Mouse (Mus musculus) CH12.LX (cell line): ENCODE measurements around the gene Trappc2. TPM values are rescaled to one million over a fixed set of nuclear protein-coding genes. Genes with fewer than 3 reads are reported as not detected.

Experiments used
- DNase-seq: peaks from one replicate; pipeline ENCODE4 v3.0.0-alpha.2; 2013; ENCODE audit errors: extremely low read depth
- H3K27ac ChIP-seq: 2 replicates; pipeline ENCODE4 v1.5.1; 2012; ENCODE audit warnings: low read depth, mild to moderate bottlenecking, control low read depth, moderate library complexity; ENCODE audit not compliant: insufficient read depth
- H3K27me3 ChIP-seq: replicated peaks from 2 replicates; pipeline ENCODE3; 2012; ENCODE audit warnings: inconsistent platforms
- H3K36me3 ChIP-seq, 2 experiments: replicated peaks in 1 of 2; 2 replicates each; pipeline versions ENCODE3 to v1.6.1; 2012; ENCODE audit warnings: inconsistent platforms in 1 of 2, low read length in 1 of 2, mild to moderate bottlenecking in 1 of 2, mixed read lengths in 1 of 2, moderate library complexity in 1 of 2; ENCODE audit not compliant: control insufficient read depth in 1 of 2, insufficient read depth in 1 of 2
- H3K4me1 ChIP-seq, 2 experiments: 2 replicates each; pipeline ENCODE4 v1.6.1; 2012; ENCODE audit warnings: inconsistent platforms in 1 of 2, moderate library complexity in 1 of 2; ENCODE audit not compliant: insufficient read depth in 2 of 2, control insufficient read depth in 1 of 2
- H3K4me2 ChIP-seq: 2 replicates; pipeline ENCODE4 v1.6.1; 2012; ENCODE audit warnings: low read depth, mild to moderate bottlenecking, control low read depth; ENCODE audit not compliant: poor library complexity, insufficient read depth, severe bottlenecking
- H3K4me3 ChIP-seq, 3 experiments: fragments of 150-350 bp in 1 of 3; sonication (generic) in 1 of 3; replicated peaks in 1 of 3; 2 replicates each; pipeline versions ENCODE3 to v1.5.1; 2011 to 2012; ENCODE audit warnings: low read depth in 2 of 3, low read length in 2 of 3, mild to moderate bottlenecking in 2 of 3, moderate library complexity in 2 of 3, control low read depth in 1 of 3, improper control_type of control experiment in 1 of 3, inconsistent platforms in 1 of 3, mixed read lengths in 1 of 3; ENCODE audit not compliant: poor library complexity in 1 of 3
- H3K79me2 ChIP-seq: replicated peaks from 2 replicates; pipeline ENCODE4 v1.6.1; 2012; ENCODE audit warnings: mild to moderate bottlenecking, moderate library complexity; ENCODE audit not compliant: control insufficient read depth, poor library complexity, insufficient read depth, severe bottlenecking; ENCODE audit errors: extremely low read depth
- H3K9ac ChIP-seq: 2 replicates; pipeline ENCODE4 v1.6.1; 2012; ENCODE audit warnings: low read depth, mild to moderate bottlenecking, control low read depth, moderate library complexity; ENCODE audit not compliant: insufficient read depth
- H3K9me3 ChIP-seq: replicated peaks from 2 replicates; pipeline ENCODE3; 2012; ENCODE audit warnings: low read length, inconsistent platforms, mixed read lengths
- BHLHE40 ChIP-seq: IDR thresholded peaks from 2 replicates; pipeline ENCODE4 v1.6.1; 2011; ENCODE audit warnings: mild to moderate bottlenecking, low read depth, low read length, improper control_type of control experiment
- CHD1 ChIP-seq: IDR thresholded peaks from 2 replicates; pipeline ENCODE4 v1.6.1; 2012; ENCODE audit warnings: low read depth, low read length, improper control_type of control experiment, inconsistent platforms
- E2F4 ChIP-seq: IDR thresholded peaks from 2 replicates; pipeline ENCODE4 v1.6.1; 2011; ENCODE audit warnings: low read depth, low read length, improper control_type of control experiment; ENCODE audit not compliant: insufficient replicate concordance
- ELF1 ChIP-seq: IDR thresholded peaks from 2 replicates; pipeline ENCODE4 v1.6.1; 2014; ENCODE audit warnings: low read depth, mild to moderate bottlenecking, inconsistent platforms, low read length, improper control_type of control experiment
- GABPA ChIP-seq: IDR thresholded peaks from 2 replicates; pipeline ENCODE4 v1.6.1; 2012; ENCODE audit warnings: low read depth, low read length, improper control_type of control experiment, inconsistent platforms; ENCODE audit not compliant: insufficient replicate concordance
- HCFC1 ChIP-seq: IDR thresholded peaks from 2 replicates; pipeline ENCODE4 v1.6.1; 2012; ENCODE audit warnings: low read depth, mild to moderate bottlenecking, inconsistent platforms, low read length, improper control_type of control experiment
- IRF4 ChIP-seq: IDR thresholded peaks from 2 replicates; pipeline ENCODE4 v1.6.1; 2014; ENCODE audit warnings: low read depth, mild to moderate bottlenecking, inconsistent platforms, low read length, improper control_type of control experiment
- JUN ChIP-seq: IDR thresholded peaks from 2 replicates; pipeline ENCODE4 v1.6.1; 2011; ENCODE audit warnings: low read depth, mild to moderate bottlenecking, low read length, improper control_type of control experiment, moderate library complexity; ENCODE audit not compliant: insufficient read depth
- JUND ChIP-seq: conservative IDR thresholded peaks from 2 replicates; pipeline ENCODE4 v1.6.1; 2011; ENCODE audit warnings: low read depth, low read length, improper control_type of control experiment
- KAT2A ChIP-seq: IDR thresholded peaks from 2 replicates; pipeline ENCODE4 v1.6.1; 2012; ENCODE audit warnings: low read length, improper control_type of control experiment, inconsistent platforms; ENCODE audit not compliant: insufficient replicate concordance
- MAX ChIP-seq: IDR thresholded peaks from 2 replicates; pipeline ENCODE4 v1.6.1; 2011; ENCODE audit warnings: low read length, improper control_type of control experiment
- MAZ ChIP-seq: IDR thresholded peaks from 2 replicates; pipeline ENCODE4 v1.6.1; 2012; ENCODE audit warnings: low read depth, mild to moderate bottlenecking, inconsistent platforms, low read length, improper control_type of control experiment, moderate library complexity
- MXI1 ChIP-seq: IDR thresholded peaks from 2 replicates; pipeline ENCODE4 v1.6.1; 2011; ENCODE audit warnings: mild to moderate bottlenecking, low read depth, low read length, improper control_type of control experiment
- MYC ChIP-seq: IDR thresholded peaks from 2 replicates; pipeline ENCODE4 v1.6.1; 2011; ENCODE audit warnings: low read depth, mild to moderate bottlenecking, improper control_type of control experiment, low read length
- NELFE ChIP-seq: IDR thresholded peaks from 2 replicates; pipeline ENCODE4 v1.6.1; 2011; ENCODE audit warnings: low read depth, low read length, improper control_type of control experiment
- NRF1 ChIP-seq: IDR thresholded peaks from 2 replicates; pipeline ENCODE4 v1.6.1; 2014; ENCODE audit warnings: low read depth, mild to moderate bottlenecking, inconsistent platforms, low read length, improper control_type of control experiment, moderate library complexity
- POLR2A ChIP-seq: IDR thresholded peaks from 2 replicates; pipeline ENCODE4 v1.6.1; 2011; ENCODE audit warnings: low read depth, mild to moderate bottlenecking, improper control_type of control experiment, low read length
- RAD21 ChIP-seq: IDR thresholded peaks from 2 replicates; pipeline ENCODE4 v1.6.1; 2011; ENCODE audit warnings: low read depth, mild to moderate bottlenecking, low read length, improper control_type of control experiment, moderate library complexity
- TBP ChIP-seq: conservative IDR thresholded peaks from 2 replicates; pipeline ENCODE4 v1.6.1; 2011; ENCODE audit warnings: low read depth, low read length, improper control_type of control experiment
- TCF12 ChIP-seq: IDR thresholded peaks from 2 replicates; pipeline ENCODE4 v1.6.1; 2014; ENCODE audit warnings: low read depth, mild to moderate bottlenecking, inconsistent platforms, low read length, improper control_type of control experiment
- USF2 ChIP-seq: conservative IDR thresholded peaks from 2 replicates; pipeline ENCODE4 v1.6.1; 2011; ENCODE audit warnings: low read depth, low read length, improper control_type of control experiment
- ZKSCAN1 ChIP-seq: IDR thresholded peaks from 2 replicates; pipeline ENCODE4 v1.6.1; 2012; ENCODE audit warnings: low read depth, inconsistent platforms, low read length, improper control_type of control experiment, borderline replicate concordance
- ZMIZ1 ChIP-seq: IDR thresholded peaks from 2 replicates; pipeline ENCODE4 v1.6.1; 2012; ENCODE audit warnings: low read depth, mild to moderate bottlenecking, inconsistent platforms, low read length, improper control_type of control experiment
- ZNF384 ChIP-seq: IDR thresholded peaks from 2 replicates; pipeline ENCODE4 v1.6.1; 2012; ENCODE audit warnings: low read depth, low read length, improper control_type of control experiment, inconsistent platforms
- dilution Hi-C: fragments of 300-500 bp; cut with MboI; formaldehyde crosslinking; loops from 2 replicates; pipeline ENCODE4 v1.14.3; 2020; ENCODE audit warnings: low sequenced_read_pairs; ENCODE audit not compliant: extremely low pct_unique_long_range_greater_than_20kb, extremely low pct_ligation_motif_present
- in situ Hi-C: fragments of 300-500 bp; cut with MboI; formaldehyde crosslinking; loops from 3 replicates; pipeline ENCODE4 v1.14.3; 2019; ENCODE audit warnings: low sequenced_read_pairs, low pct_ligation_motif_present, low pct_unique_long_range_greater_than_20kb, mixed read lengths
- polyA plus RNA-seq: library from polyadenylated mRNA; unstranded; fragments of >175 nt; gene quantifications from 2 replicates; pipeline ENCODE4 v1.2.1, GENCODE M21; 2012; ENCODE audit warnings: low read depth; ENCODE audit not compliant: insufficient read length
- total RNA-seq, 2 experiments: library from RNA; depleted of rRNA; stranded (reverse); fragments of 300-350 nt in 1 of 2; fragments of >200 nt in 1 of 2; gene quantifications; 2 replicates each; pipeline ENCODE4 v1.2.3; 2012 to 2014

Gene Trappc2
- total and polyA plus RNA-seq, 3 experiments, result 3.0 to 12.0 (median 5.1) TPM

DNA sequence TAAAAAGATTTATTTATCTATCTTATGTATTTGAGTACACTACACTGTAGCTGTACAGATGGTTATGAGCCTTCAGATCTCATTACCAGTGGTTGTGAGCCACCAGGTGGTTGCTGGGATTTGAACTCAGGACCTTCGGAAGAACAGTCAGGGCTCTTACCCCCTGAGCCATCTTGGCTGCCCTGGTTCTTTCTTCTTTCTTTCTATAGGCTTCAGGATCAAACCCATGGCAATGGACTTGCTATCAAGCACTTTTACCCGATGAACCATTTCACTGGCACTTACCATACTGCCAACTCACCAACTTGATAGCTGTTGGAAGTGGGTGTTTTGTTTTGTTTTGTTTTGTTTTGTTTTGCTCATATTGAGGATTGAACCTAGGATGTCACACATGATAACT is 54.7 kb downstream of the Trappc2 start:
- Histone ChIP-seq H3K79me2 (no peaks in the 10 kb centered on the region), H3K9ac (no peak overlapping the region; the same call in 1 of the 2 replicates), H3K36me3 (no peaks in the 10 kb centered on the region), H3K4me2 (peak overlapping the region; percentile 71; the same call in 1 of the 2 replicates), H3K27ac (no peak overlapping the region), H3K4me1 (no peaks in the 10 kb centered on the region), H3K4me3 (no peak overlapping the region), H3K27me3 (no peaks in the 10 kb centered on the region), H3K9me3 (no peaks in the 10 kb centered on the region)
- no peak for DNase-seq
- dilution Hi-C loops, result no loop called here
- no peak for TF ChIP-seq POLR2A
- peak; percentile 87 for TF ChIP-seq TBP
- in situ Hi-C loops, result no loop called here

GRCm38 (mm10) chrX:166497771-166498170 is 57.4 kb downstream of the Trappc2 start:
- no peak overlapping the region for H3K4me3 ChIP-seq
- no peaks in the 10 kb centered on the region for H3K4me1 ChIP-seq
- H3K79me2 ChIP-seq, result no peaks in the 10 kb centered on the region
- no peaks in the 10 kb centered on the region for H3K9me3 ChIP-seq
- in situ Hi-C loops (no loop called here), dilution Hi-C loops (no loop called here)
- no peak for TF ChIP-seq E2F4
- no peak for TF ChIP-seq RAD21
- TF ChIP-seq HCFC1, result no peak
- no peak for TF ChIP-seq GABPA
- TF ChIP-seq ELF1, result no peak
- H3K9ac ChIP-seq, result no peak overlapping the region
- no peak overlapping the region for H3K27ac ChIP-seq
- no peaks in the 10 kb centered on the region for H3K27me3 ChIP-seq
- DNase-seq, result no peak
- no peak overlapping the region for H3K4me2 ChIP-seq
- H3K36me3 ChIP-seq, result peaks cover 0 to 10% of the 10 kb centered on the region in 2 experiments

DNA sequence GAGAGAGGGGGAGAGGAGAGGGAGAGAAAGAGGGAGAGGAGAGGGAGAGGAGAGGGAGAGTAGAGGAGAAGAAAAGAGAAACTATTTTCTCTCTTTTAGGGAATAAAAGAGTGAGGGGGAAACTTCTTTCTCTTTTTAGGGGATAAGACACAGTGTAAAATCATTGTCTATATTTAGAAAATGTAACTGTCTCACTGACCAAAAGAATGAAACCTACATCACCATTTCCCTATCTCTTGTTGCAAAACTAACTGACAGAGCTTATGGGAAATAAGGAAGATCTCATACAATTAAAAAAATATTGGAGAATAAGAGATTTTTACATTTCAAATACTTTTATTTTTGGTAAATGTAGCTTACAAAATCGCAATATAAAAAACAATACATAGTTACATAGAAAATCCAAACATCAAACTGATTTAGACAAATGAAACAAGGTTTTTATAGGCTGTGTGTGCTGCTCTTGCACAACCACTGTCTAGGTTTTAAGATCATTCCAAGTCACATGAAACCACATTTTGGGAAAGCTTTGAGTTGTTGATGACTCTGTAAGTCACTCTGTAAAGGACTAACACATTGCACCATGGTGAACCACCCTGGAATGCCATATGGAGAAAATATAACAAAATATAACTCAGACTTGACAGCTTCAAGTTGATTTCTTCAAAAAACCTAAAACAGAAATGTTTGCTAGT is 59.3 kb downstream of the Trappc2 start:
- no peak overlapping the region for H3K4me3 ChIP-seq
- dilution Hi-C loops, result no loop called here
- H3K4me1 ChIP-seq, result no peaks in the 10 kb centered on the region
- H3K9ac ChIP-seq, result no peak overlapping the region
- H3K27me3 ChIP-seq, result no peaks in the 10 kb centered on the region
- TF ChIP-seq JUND (no peak), MYC (no peak), BHLHE40 (no peak), ZNF384 (no peak), NRF1 (no peak), KAT2A (no peak), ZMIZ1 (no peak), TCF12 (no peak), USF2 (no peak), MXI1 (no peak), MAZ (no peak), IRF4 (no peak), ELF1 (no peak), E2F4 (no peak), ZKSCAN1 (no peak), NELFE (no peak), JUN (no peak), CHD1 (no peak), MAX (no peak)
- TF ChIP-seq, all 38 proteins: peak for 0
- DNase-seq, result no peak
- no peak overlapping the region for H3K27ac ChIP-seq
- no peaks in the 10 kb centered on the region for H3K79me2 ChIP-seq
- peaks cover 5 to 22% of the 10 kb centered on the region in 2 experiments for H3K36me3 ChIP-seq
- in situ Hi-C loops, result no loop called here
- no peak overlapping the region for H3K4me2 ChIP-seq
- H3K9me3 ChIP-seq, result no peaks in the 10 kb centered on the region
